Mouse (Mus musculus) left cerebral cortex, adult 9 months (tissue): ENCODE results near the gene Dusp7.

Experiments used
- DNase-seq, 2 experiments: peaks; one replicate each; pipeline ENCODE4 v3.0.0; 2022; ENCODE audit warnings: low spot score in 2 of 2

Gene Dusp7

DNA sequence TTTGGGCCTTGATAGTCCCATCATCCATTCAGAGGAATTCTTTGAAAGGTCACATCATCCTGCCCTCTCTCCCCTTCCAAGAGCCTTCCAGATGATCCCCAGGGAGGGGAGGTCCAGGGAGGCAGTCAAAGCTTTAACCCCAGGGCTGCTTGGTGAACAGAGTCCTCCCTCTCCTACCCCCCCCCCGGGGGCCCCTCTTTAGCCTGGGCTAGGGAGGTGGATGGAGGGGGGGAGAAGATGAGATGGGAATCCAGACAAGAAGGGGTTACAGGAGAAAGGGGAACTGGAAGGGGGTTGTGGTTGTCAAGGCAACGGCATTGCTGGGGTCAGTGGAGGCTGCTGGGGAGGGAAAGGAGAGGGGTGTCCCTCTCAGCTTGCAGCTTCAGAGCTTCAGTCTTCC, 52.2 kb downstream of the Dusp7 start:
- no peak for DNase-seq

DNA sequence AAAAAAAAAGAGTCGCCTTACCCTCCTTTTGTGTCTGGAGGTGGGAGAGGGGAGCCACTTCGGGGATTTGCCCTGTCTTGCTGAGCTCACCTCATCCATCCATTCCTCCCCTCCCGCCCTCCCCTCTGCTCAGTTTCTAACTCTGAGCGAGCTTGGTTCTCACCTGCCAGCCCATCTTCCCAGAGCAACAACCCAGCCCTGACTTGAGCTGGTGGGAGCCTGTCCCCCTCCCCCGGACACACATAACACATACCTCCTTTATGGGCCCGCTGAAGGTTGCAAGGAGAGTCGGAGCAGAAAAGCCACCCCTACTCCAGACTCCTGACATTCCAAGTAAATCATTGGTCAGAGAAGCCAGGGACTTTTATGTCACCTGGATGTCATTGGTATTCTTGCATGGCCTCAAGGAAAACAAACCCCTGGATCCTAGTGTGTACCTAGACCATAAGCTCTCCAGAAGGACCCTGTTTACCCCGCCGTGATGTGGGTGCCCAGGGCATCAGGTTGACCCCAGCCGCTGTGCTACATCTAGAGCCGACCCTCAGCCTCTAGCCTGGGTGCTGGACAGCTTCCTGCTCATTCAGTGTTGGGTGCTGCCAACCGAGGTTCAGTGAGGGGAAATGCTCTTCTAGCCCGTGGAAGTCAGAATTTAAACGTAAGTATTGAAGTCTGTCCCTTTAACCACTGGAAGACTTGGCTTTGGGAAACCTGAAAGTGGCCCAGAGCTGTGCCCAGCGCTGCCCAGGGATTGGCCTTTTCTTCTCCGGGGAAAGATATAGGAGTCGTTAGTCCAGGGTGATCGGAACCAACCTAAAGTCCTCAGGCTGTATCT, 52.8 kb downstream of the Dusp7 start:
- DNase-seq: no peak

GRCm38 (mm10) chr9:106421865-106422160, 53.4 kb downstream of the Dusp7 start:
- DNase-seq: peak in 1 of 2 experiments; percentile 91
